Mouse (Mus musculus) cortical plate, adult 2 months (tissue): ENCODE measurements around the gene App.

Source experiments
- CTCF ChIP-seq: fragments of 200-500 bp; IDR thresholded peaks from 2 replicates; pipeline ENCODE4 v1.5.1; 2011; ENCODE audit warnings: mild to moderate bottlenecking, control low read depth, low read length; ENCODE audit not compliant: insufficient read depth; ENCODE audit errors: extremely low read depth
- POLR2A ChIP-seq: fragments of 200-500 bp; IDR thresholded peaks from 2 replicates; pipeline ENCODE4 v1.6.1; 2011; ENCODE audit warnings: mild to moderate bottlenecking, low read length, control low read depth; ENCODE audit not compliant: insufficient read depth; ENCODE audit errors: extremely low read depth

DNA sequence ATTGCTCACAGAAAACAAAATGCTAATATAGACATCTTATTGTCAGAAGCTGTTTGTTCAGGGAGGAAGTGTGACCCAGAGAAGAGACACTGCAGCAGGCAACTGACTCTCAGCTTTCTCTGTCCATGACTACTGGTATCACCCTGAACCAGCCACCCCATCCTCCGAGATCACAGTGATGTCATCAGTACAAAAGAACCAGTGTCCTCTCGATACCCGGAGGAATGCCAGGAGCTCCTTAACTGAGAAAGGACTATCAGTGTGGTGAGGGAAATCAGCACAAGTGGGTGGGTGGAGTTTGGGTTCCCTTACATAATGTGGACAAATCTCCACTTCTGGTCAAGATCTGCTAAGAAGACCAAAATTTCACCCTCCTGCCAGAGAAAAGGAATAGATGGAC lies 150.5 kb downstream of the App start:
- TF ChIP-seq CTCF: no peak
- TF ChIP-seq POLR2A: no peak
